Mouse (Mus musculus) liver, embryonic 11.5 days (tissue): ENCODE measurements at regions not wholly inside any gene's neighbourhood (a gene's known extent, or its start where the extent isn't known, plus 50 kb on each side); places are given as distances from the start of the nearest gene placed in this dataset.

Source experiments
- ATAC-seq: fragments of 200-750 bp; cut with Nextera tagmentation; replicated peaks from 2 replicates; pipeline ENCODE4 v1.8.0; 2017; ENCODE audit warnings: moderate number of reproducible peaks, mild to moderate bottlenecking, moderate TSS enrichment, moderate library complexity; ENCODE audit not compliant: low FRiP score
- DNase-seq: peaks from one replicate; pipeline ENCODE4 v3.0.0-alpha.2; 2017; ENCODE audit warnings: low spot score
- H3K27ac ChIP-seq: fragments of 300-500 bp; sonication (generic); 2 replicates; pipeline ENCODE4 v1.5.1; 2014; ENCODE audit warnings: mild to moderate bottlenecking, low read depth, low read length, control low read depth
- H3K27me3 ChIP-seq: fragments of 300-500 bp; sonication (generic); replicated peaks from 2 replicates; pipeline ENCODE4 v1.6.1; 2014; ENCODE audit warnings: low read length, mixed read lengths; ENCODE audit not compliant: control insufficient read depth, insufficient read depth
- H3K36me3 ChIP-seq: fragments of 300-500 bp; sonication (generic); 2 replicates; pipeline ENCODE4 v1.6.1; 2014; ENCODE audit warnings: mild to moderate bottlenecking, low read length, moderate library complexity, mixed read lengths; ENCODE audit not compliant: control insufficient read depth, insufficient read depth
- H3K4me1 ChIP-seq: fragments of 300-500 bp; sonication (generic); replicated peaks from 2 replicates; pipeline ENCODE4 v1.6.1; 2014; ENCODE audit warnings: low read length, mixed read lengths; ENCODE audit not compliant: control insufficient read depth, insufficient read depth
- H3K4me2 ChIP-seq: fragments of 300-500 bp; sonication (generic); 2 replicates; pipeline ENCODE4 v1.6.1; 2014; ENCODE audit warnings: mild to moderate bottlenecking, control low read depth, moderate library complexity
- H3K4me3 ChIP-seq: fragments of 300-500 bp; sonication (generic); 2 replicates; pipeline ENCODE4 v1.5.1; 2014; ENCODE audit warnings: low read depth, low read length, control low read depth
- H3K9ac ChIP-seq: fragments of 300-500 bp; sonication (generic); 2 replicates; pipeline ENCODE4 v1.6.1; 2014; ENCODE audit warnings: low read depth, low read length, control low read depth
- H3K9me3 ChIP-seq: fragments of 300-500 bp; sonication (generic); 2 replicates; pipeline ENCODE4 v1.6.1; 2016; ENCODE audit warnings: low read length, inconsistent platforms, mixed read lengths; ENCODE audit not compliant: control insufficient read depth
- WGBS: fragments of 180-500 bp; shearing (Covaris S2); extraction: QIAGEN DNeasy Blood & Tissue Kit; methylation state at CpG from one replicate; pipeline ENCODE4 v1.1.7; 2014; 5-methylcytosine and 5-hydroxymethylcytosine counted together

- 75% methylated on average over 8 of the region's 8 CpGs for WGBS
- ATAC-seq: no peak
- Histone ChIP-seq H3K4me3 (no peak overlapping the region), H3K27me3 (no peaks in the 10 kb centered on the region), H3K4me1 (no peaks in the 10 kb centered on the region), H3K27ac (no peak overlapping the region), H3K36me3 (no peaks in the 10 kb centered on the region), H3K4me2 (no peak overlapping the region), H3K9ac (no peak overlapping the region), H3K9me3 (no peaks in the 10 kb centered on the region)
- DNase-seq: no peak
These were observed 91.3 kb upstream of the 1600014C23Rik start for GRCm38 (mm10) chr17:45824977-45825376.

- no peak overlapping the region for H3K9ac ChIP-seq
- H3K36me3 ChIP-seq: no peaks in the 10 kb centered on the region
- WGBS: 79% methylated on average over 5 of the region's 5 CpGs
- no peaks in the 10 kb centered on the region for H3K9me3 ChIP-seq
- H3K27ac ChIP-seq: no peak overlapping the region
- no peak overlapping the region for H3K4me2 ChIP-seq
- H3K4me1 ChIP-seq: no peaks in the 10 kb centered on the region
- DNase-seq (no peak), ATAC-seq (no peak)
- no peak overlapping the region for H3K4me3 ChIP-seq
- H3K27me3 ChIP-seq: no peaks in the 10 kb centered on the region
These were observed 89.9 kb upstream of the 1600014C23Rik start for GRCm38 (mm10) chr17:45823501-45823900.

GRCm38 (mm10) chr17:45822427-45822826, 88.8 kb upstream of the 1600014C23Rik start:
- Histone ChIP-seq H3K27me3 (no peaks in the 10 kb centered on the region), H3K4me3 (no peak overlapping the region), H3K4me2 (no peak overlapping the region), H3K9me3 (no peaks in the 10 kb centered on the region), H3K9ac (no peak overlapping the region), H3K36me3 (no peaks in the 10 kb centered on the region), H3K27ac (no peak overlapping the region), H3K4me1 (no peaks in the 10 kb centered on the region)
- DNase-seq (no peak), ATAC-seq (no peak)
- 77% methylated on average over 17 of the region's 17 CpGs for WGBS

- ATAC-seq: no peak
- no peak overlapping the region for H3K4me2 ChIP-seq
- no peak overlapping the region for H3K9ac ChIP-seq
- DNase-seq: no peak
- H3K36me3 ChIP-seq: no peaks in the 10 kb centered on the region
- no peak overlapping the region for H3K4me3 ChIP-seq
- no peak overlapping the region for H3K27ac ChIP-seq
- no peaks in the 10 kb centered on the region for H3K9me3 ChIP-seq
- 89% methylated on average over 7 of the region's 7 CpGs for whole genome bisulfite sequencing
- H3K27me3 ChIP-seq: no peaks in the 10 kb centered on the region
- no peaks in the 10 kb centered on the region for H3K4me1 ChIP-seq
These were observed 87.7 kb upstream of the 1600014C23Rik start for GRCm38 (mm10) chr17:45821356-45821755.

- H3K27ac ChIP-seq: no peak overlapping the region
- DNase-seq (no peak), ATAC-seq (no peak)
- no peak overlapping the region for H3K9ac ChIP-seq
- no peak overlapping the region for H3K4me2 ChIP-seq
- H3K27me3 ChIP-seq: no peaks in the 10 kb centered on the region
- 73% methylated on average over 8 of the region's 8 CpGs for WGBS
- H3K36me3 ChIP-seq: no peaks in the 10 kb centered on the region
- no peaks in the 10 kb centered on the region for H3K9me3 ChIP-seq
- no peak overlapping the region for H3K4me3 ChIP-seq
- 0 out of 2 replicates have a peak, but pooled peaks cover 4% of the 10 kb centered on the region for H3K4me1 ChIP-seq
These were observed 85.5 kb upstream of the 1600014C23Rik start for GRCm38 (mm10) chr17:45819143-45819542.

- 0 out of 2 replicates have a peak, but pooled peaks cover 4% of the 10 kb centered on the region for H3K4me1 ChIP-seq
- 68% methylated on average over 3 of the region's 3 CpGs for WGBS
- H3K9me3 ChIP-seq: no peaks in the 10 kb centered on the region
- no peaks in the 10 kb centered on the region for H3K27me3 ChIP-seq
- H3K9ac ChIP-seq: no peak overlapping the region
- no peak overlapping the region for H3K4me3 ChIP-seq
- H3K4me2 ChIP-seq: no peak overlapping the region
- DNase-seq (no peak), ATAC-seq (no peak)
- no peak overlapping the region for H3K27ac ChIP-seq
- no peaks in the 10 kb centered on the region for H3K36me3 ChIP-seq
These were observed 82.9 kb upstream of the 1600014C23Rik start for GRCm38 (mm10) chr17:45816566-45816965.

- no peaks in the 10 kb centered on the region for H3K36me3 ChIP-seq
- H3K4me3 ChIP-seq: no peak overlapping the region
- H3K9me3 ChIP-seq: no peaks in the 10 kb centered on the region
- no peaks in the 10 kb centered on the region for H3K27me3 ChIP-seq
- no peak overlapping the region for H3K9ac ChIP-seq
- WGBS: 27% methylated on average over 2 of the region's 2 CpGs
- H3K4me1 ChIP-seq: 0 out of 2 replicates have a peak, but pooled peaks cover 4% of the 10 kb centered on the region
- H3K4me2 ChIP-seq: no peak overlapping the region
- no peak overlapping the region for H3K27ac ChIP-seq
- ATAC-seq (no peak), DNase-seq (no peak)
These were observed 82.2 kb upstream of the 1600014C23Rik start for GRCm38 (mm10) chr17:45815833-45816232.

- H3K27ac ChIP-seq: no peak overlapping the region
- 0 out of 2 replicates have a peak, but pooled peaks cover 4% of the 10 kb centered on the region for H3K4me1 ChIP-seq
- 47% methylated on average over 7 of the region's 7 CpGs for WGBS
- no peak for ATAC-seq
- H3K36me3 ChIP-seq: no peaks in the 10 kb centered on the region
- no peak overlapping the region for H3K9ac ChIP-seq
- no peaks in the 10 kb centered on the region for H3K9me3 ChIP-seq
- DNase-seq: no peak
- H3K4me2 ChIP-seq: no peak overlapping the region
- H3K27me3 ChIP-seq: no peaks in the 10 kb centered on the region
- no peak overlapping the region for H3K4me3 ChIP-seq
These were observed 81.7 kb upstream of the 1600014C23Rik start for GRCm38 (mm10) chr17:45815341-45815740.

GRCm38 (mm10) chr17:45814586-45814985, 80.9 kb upstream of the 1600014C23Rik start:
- H3K27ac ChIP-seq: no peak overlapping the region
- H3K36me3 ChIP-seq: no peaks in the 10 kb centered on the region
- DNase-seq (no peak), ATAC-seq (no peak; the same call in 1 of the 2 replicates)
- 23% methylated on average over 11 of the region's 11 CpGs for WGBS
- H3K4me1 ChIP-seq: 0 out of 2 replicates have a peak, but pooled peaks cover 4% of the 10 kb centered on the region
- no peak overlapping the region for H3K4me3 ChIP-seq
- no peaks in the 10 kb centered on the region for H3K9me3 ChIP-seq
- H3K27me3 ChIP-seq: no peaks in the 10 kb centered on the region
- H3K9ac ChIP-seq: no peak overlapping the region
- no peak overlapping the region for H3K4me2 ChIP-seq
